Mouse (Mus musculus): ENCODE results near the gene Psmc3. TPM values are rescaled to one million over a fixed set of nuclear protein-coding genes. Genes with fewer than 3 reads are reported as not detected.
A peak's percentile ranks its signal among the peaks of the same experiment; 100 is the strongest.
"Not testable (repeated sequence)": the region's sequence is repeated elsewhere in the genome, so short reads cannot be mapped to it uniquely, and the experiment has no call there.

Gene Psmc3
- polyA plus RNA-seq, 1 experiment from 2014 or later, result 316 TPM

DNA sequence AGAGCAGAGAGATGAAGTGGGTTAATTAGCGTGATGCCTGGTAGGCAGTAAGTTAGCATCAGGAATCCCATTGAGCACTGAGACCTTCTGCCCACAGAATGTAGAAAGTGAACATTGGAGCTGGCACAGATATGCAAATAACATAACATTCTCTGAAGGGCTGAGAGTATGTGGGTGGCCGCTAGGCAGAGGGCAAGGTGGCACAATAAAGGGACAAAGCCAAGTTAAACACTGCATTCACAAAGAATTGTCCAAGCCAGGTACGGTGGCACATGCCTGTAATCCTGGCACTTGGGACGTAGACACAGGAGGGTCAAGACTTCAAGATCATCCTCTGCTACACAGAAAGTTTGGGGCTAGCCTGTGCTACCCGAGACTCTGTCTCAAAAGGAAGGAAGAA is 55.4 kb downstream of the Psmc3 start:
- Histone ChIP-seq H3K9me3 (replicated peaks; ENCODE audit: control insufficient read depth, low read length) (no peaks in the 10 kb centered on the region), H3K9ac (ENCODE audit: low read depth, low read length) (no peak overlapping the region), H3K4me1 (ENCODE audit: control insufficient read depth, insufficient read depth, low read length) (peaks cover 7% of the 10 kb centered on the region), H3K36me3 (ENCODE audit: control insufficient read depth, insufficient read depth, low read length) (no peaks in the 10 kb centered on the region), H3K4me2 (no peak overlapping the region), H3K27ac (ENCODE audit: low read depth, low read length) (no peak overlapping the region), H3K4me3 (ENCODE audit: low read depth, low read length) (no peak overlapping the region), H3K27me3 (ENCODE audit: control insufficient read depth, insufficient read depth, low read length) (no peaks in the 10 kb centered on the region)
- no peak for ATAC-seq (replicated peaks; ENCODE audit: insufficient number of reproducible peaks, low FRiP score, low TSS enrichment)
- WGBS (ENCODE audit: insufficient replicate concordance), result 81% methylated on average over 5 of the region's 5 CpGs

DNA sequence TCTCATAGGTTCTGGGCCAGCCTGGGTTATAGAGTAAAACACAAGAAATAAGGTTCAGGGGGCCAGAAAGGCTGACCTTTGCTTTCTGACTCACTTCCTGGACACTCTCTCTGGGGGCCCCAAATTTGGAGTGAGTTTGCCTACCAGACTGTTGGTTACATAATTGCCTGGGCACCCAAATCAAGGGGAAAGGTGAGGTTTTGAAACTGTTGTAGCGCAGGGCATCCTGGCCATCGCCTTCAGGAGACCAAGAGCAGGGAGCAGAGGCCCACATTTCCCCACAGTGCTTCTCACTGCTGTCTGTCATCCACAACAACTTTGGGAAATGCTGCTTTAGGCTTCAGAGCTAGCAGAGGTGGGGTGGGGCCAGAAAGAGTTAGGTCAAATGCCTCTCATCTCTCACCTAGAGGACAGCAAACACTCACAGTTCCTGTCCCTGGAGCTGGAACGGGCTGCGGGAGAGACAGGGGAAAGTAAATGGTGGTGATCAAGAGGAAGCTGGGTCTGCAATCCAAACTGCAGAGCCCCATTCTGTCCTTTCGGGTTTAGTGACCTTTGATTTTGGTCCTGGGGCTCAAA is 56.1 kb downstream of the Psmc3 start:
- no peak for ATAC-seq (replicated peaks; ENCODE audit: insufficient number of reproducible peaks, low FRiP score, low TSS enrichment)
- Histone ChIP-seq H3K27me3 (ENCODE audit: control insufficient read depth, insufficient read depth, low read length) (no peaks in the 10 kb centered on the region), H3K27ac (ENCODE audit: low read depth, low read length) (no peak overlapping the region), H3K4me2 (no peak overlapping the region), H3K9ac (ENCODE audit: low read depth, low read length) (no peak overlapping the region), H3K36me3 (ENCODE audit: control insufficient read depth, insufficient read depth, low read length) (no peaks in the 10 kb centered on the region), H3K4me3 (ENCODE audit: low read depth, low read length) (no peak overlapping the region), H3K9me3 (replicated peaks; ENCODE audit: control insufficient read depth, low read length) (no peaks in the 10 kb centered on the region), H3K4me1 (ENCODE audit: control insufficient read depth, insufficient read depth, low read length) (peaks cover 7% of the 10 kb centered on the region)
- WGBS (ENCODE audit: insufficient replicate concordance), result 88% methylated on average over 5 of the region's 5 CpGs

DNA sequence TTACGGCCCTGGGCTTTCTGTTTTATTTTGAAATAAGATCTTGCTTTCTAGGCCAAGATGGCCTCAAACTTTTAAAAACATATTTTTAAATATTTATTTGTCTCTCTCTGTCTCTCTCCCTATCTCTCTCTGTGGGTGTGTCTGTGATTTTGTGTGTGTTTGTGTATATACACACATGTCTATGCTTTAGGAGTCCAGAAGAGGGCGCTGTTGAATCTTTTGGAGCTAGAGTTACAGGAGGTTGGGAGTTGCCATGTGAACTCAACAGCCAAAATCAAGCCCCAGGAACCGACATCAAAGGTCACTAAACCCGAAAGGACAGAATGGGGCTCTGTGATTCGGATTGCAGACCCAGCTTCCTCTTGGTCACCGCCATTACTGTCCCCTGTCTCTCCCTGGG is 56.6 kb downstream of the Psmc3 start:
- Histone ChIP-seq H3K9ac (ENCODE audit: low read depth, low read length) (no peak overlapping the region), H3K27ac (ENCODE audit: low read depth, low read length) (no peak overlapping the region), H3K36me3 (ENCODE audit: control insufficient read depth, insufficient read depth, low read length) (no peaks in the 10 kb centered on the region), H3K9me3 (replicated peaks; ENCODE audit: control insufficient read depth, low read length) (no peaks in the 10 kb centered on the region), H3K4me1 (ENCODE audit: control insufficient read depth, insufficient read depth, low read length) (peaks cover 7% of the 10 kb centered on the region), H3K4me2 (no peak overlapping the region), H3K4me3 (ENCODE audit: low read depth, low read length) (no peak overlapping the region), H3K27me3 (ENCODE audit: control insufficient read depth, insufficient read depth, low read length) (no peaks in the 10 kb centered on the region)
- WGBS (ENCODE audit: insufficient replicate concordance), result 73% methylated on average over 6 of the region's 6 CpGs
- ATAC-seq (replicated peaks; ENCODE audit: insufficient number of reproducible peaks, low FRiP score, low TSS enrichment), result no peak

DNA sequence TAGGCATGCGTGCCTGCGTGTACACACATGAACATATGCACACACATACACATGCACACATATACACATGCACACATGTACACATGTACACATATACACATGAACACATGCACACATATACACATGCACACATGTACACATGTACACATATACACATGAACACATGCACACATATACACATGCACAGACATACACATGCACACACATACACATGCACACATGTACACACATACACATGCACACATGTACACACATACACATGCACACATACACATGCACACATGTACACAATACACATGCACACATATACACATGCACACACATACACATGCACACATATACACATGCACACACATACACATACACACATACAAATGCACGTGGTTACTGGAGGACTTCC is 58.0 kb downstream of the Psmc3 start:
- not testable (repeated sequence) for ATAC-seq (replicated peaks; ENCODE audit: insufficient number of reproducible peaks, low FRiP score, low TSS enrichment); H3K36me3 ChIP-seq (ENCODE audit: control insufficient read depth, insufficient read depth, low read length); H3K27ac ChIP-seq (ENCODE audit: low read depth, low read length); H3K4me2 ChIP-seq; H3K9me3 ChIP-seq (replicated peaks; ENCODE audit: control insufficient read depth, low read length); H3K9ac ChIP-seq (ENCODE audit: low read depth, low read length); H3K4me3 ChIP-seq (ENCODE audit: low read depth, low read length); H3K27me3 ChIP-seq (ENCODE audit: control insufficient read depth, insufficient read depth, low read length)
- WGBS (ENCODE audit: insufficient replicate concordance), result 94% methylated on average over 3 of the region's 3 CpGs
- peaks cover 15% of the 10 kb centered on the region for H3K4me1 ChIP-seq (ENCODE audit: control insufficient read depth, insufficient read depth, low read length)

DNA sequence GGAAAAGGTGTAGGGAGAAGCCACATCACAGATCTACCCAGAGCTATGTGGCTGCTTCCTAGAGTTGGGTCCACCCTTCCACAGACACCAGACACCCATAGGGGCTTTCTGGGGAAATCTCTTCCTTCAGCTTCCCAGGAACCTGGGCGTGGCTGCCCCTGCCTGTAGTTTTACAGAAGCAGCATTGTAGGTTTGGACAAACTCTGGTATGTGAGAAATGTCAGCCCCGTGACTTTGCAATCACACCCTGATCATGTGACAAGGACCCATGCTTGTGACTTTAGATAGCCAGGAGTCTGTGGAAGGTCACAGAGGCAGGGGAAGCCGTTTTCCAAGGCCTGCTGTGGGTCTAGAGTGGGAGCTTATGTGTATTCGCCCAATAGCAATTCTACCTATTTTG is 58.7 kb downstream of the Psmc3 start:
- Histone ChIP-seq H3K4me1 (ENCODE audit: control insufficient read depth, insufficient read depth, low read length) (peaks cover 21% of the 10 kb centered on the region), H3K36me3 (ENCODE audit: control insufficient read depth, insufficient read depth, low read length) (no peaks in the 10 kb centered on the region), H3K9me3 (replicated peaks; ENCODE audit: control insufficient read depth, low read length) (no peaks in the 10 kb centered on the region), H3K27ac (ENCODE audit: low read depth, low read length) (0 out of 2 replicates have a peak overlapping the region, but pooled peaks have one; percentile 29), H3K4me3 (ENCODE audit: low read depth, low read length) (no peak overlapping the region), H3K27me3 (ENCODE audit: control insufficient read depth, insufficient read depth, low read length) (no peaks in the 10 kb centered on the region), H3K4me2 (no peak overlapping the region), H3K9ac (ENCODE audit: low read depth, low read length) (no peak overlapping the region)
- WGBS (ENCODE audit: insufficient replicate concordance), result 32% methylated on average over 4 of the region's 4 CpGs
- no peak for ATAC-seq (replicated peaks; ENCODE audit: insufficient number of reproducible peaks, low FRiP score, low TSS enrichment)

DNA sequence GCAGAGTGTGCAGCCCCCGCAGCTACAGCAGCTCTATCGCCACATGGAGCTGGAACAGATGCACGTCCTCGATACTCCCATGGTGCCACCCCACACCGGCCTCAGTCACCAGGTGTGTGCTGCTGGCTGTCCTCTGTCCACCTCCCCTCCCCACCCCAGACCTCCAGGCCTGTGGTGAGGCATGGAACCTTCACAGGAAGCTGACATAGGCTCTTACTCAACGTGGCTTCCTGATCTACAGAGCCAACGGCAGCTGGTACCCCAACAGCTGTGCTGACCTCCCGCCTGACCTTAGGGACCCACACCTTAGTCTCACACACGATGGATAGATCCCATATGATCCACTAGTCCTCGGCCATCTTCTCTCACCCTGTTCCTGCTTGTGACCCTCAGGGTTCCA is 59.5 kb downstream of the Psmc3 start:
- no peak for ATAC-seq (replicated peaks; ENCODE audit: insufficient number of reproducible peaks, low FRiP score, low TSS enrichment)
- no peaks in the 10 kb centered on the region for H3K36me3 ChIP-seq (ENCODE audit: control insufficient read depth, insufficient read depth, low read length)
- no peaks in the 10 kb centered on the region for H3K27me3 ChIP-seq (ENCODE audit: control insufficient read depth, insufficient read depth, low read length)
- no peak overlapping the region for H3K4me3 ChIP-seq (ENCODE audit: low read depth, low read length)
- no peak overlapping the region for H3K27ac ChIP-seq (ENCODE audit: low read depth, low read length)
- H3K9me3 ChIP-seq (replicated peaks; ENCODE audit: control insufficient read depth, low read length), result no peaks in the 10 kb centered on the region
- 69% methylated on average over 10 of the region's 10 CpGs for WGBS (ENCODE audit: insufficient replicate concordance)
- H3K9ac ChIP-seq (ENCODE audit: low read depth, low read length), result no peak overlapping the region
- no peak overlapping the region for H3K4me2 ChIP-seq
- peaks cover 21% of the 10 kb centered on the region for H3K4me1 ChIP-seq (ENCODE audit: control insufficient read depth, insufficient read depth, low read length)

DNA sequence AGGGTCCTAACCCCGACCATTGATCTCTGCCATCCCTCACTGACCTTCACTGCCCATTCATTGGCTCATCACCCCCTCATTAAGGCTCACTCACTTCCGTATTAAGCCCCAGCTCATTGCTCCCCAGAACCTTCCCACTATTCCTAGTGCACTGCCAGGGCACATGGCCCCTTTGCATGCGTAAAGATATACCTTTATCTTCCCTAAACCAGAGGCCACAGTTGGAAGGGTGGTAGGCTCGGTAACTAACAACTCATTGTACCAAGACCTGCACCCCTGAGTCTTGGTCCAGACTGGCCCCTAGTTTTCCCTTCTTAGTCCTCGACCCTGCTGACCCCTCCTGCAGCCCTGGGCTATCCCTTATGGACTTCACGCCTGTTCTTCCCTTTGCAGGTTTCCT is 60.0 kb downstream of the Psmc3 start:
- no peaks in the 10 kb centered on the region for H3K9me3 ChIP-seq (replicated peaks; ENCODE audit: control insufficient read depth, low read length)
- WGBS (ENCODE audit: insufficient replicate concordance), result 71% methylated on average over 6 of the region's 6 CpGs
- H3K36me3 ChIP-seq (ENCODE audit: control insufficient read depth, insufficient read depth, low read length), result no peaks in the 10 kb centered on the region
- no peak overlapping the region for H3K4me2 ChIP-seq
- no peak for ATAC-seq (replicated peaks; ENCODE audit: insufficient number of reproducible peaks, low FRiP score, low TSS enrichment)
- no peak overlapping the region for H3K27ac ChIP-seq (ENCODE audit: low read depth, low read length)
- no peak overlapping the region for H3K9ac ChIP-seq (ENCODE audit: low read depth, low read length)
- H3K4me1 ChIP-seq (ENCODE audit: control insufficient read depth, insufficient read depth, low read length), result peaks cover 21% of the 10 kb centered on the region
- H3K4me3 ChIP-seq (ENCODE audit: low read depth, low read length), result no peak overlapping the region
- no peaks in the 10 kb centered on the region for H3K27me3 ChIP-seq (ENCODE audit: control insufficient read depth, insufficient read depth, low read length)

DNA sequence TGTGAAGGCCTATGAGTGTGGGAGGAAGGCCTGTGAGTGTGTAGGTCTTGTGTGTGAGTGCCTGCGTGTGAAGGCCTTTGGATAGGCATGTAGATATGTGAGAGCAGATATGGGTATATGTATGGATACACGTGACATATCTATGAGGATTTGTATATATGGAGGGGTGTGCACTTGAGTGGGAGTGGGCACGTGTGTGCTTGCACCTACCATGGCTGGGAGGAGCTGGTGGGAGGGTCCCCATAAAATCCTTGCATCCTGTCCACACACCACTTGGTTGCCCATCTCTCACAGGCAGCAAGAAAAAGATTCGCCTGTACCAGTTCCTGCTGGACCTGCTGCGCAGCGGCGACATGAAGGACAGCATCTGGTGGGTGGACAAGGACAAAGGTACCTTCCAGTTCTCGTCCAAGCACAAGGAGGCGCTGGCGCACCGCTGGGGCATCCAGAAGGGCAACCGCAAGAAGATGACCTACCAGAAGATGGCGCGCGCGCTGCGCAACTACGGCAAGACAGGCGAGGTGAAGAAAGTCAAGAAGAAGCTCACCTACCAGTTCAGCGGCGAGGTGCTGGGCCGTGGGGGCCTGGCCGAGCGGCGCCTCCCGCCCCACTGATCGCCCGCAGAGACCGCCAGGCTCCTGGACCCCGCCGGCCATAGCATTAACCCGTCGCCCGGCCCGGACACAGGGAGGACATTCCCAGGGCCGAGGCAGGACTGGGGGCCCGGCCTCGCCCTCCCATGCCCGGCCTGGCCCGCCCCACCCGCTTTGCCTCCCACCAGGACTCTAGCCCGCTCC is 61.2 kb downstream of the Psmc3 start:
- WGBS (ENCODE audit: insufficient replicate concordance), result 8% methylated on average over 42 of the region's 42 CpGs
- H3K27ac ChIP-seq (ENCODE audit: low read depth, low read length), result no peak overlapping the region
- H3K9me3 ChIP-seq (replicated peaks; ENCODE audit: control insufficient read depth, low read length), result no peaks in the 10 kb centered on the region
- H3K4me1 ChIP-seq (ENCODE audit: control insufficient read depth, insufficient read depth, low read length), result peaks cover 21% of the 10 kb centered on the region
- H3K36me3 ChIP-seq (ENCODE audit: control insufficient read depth, insufficient read depth, low read length), result no peaks in the 10 kb centered on the region
- H3K9ac ChIP-seq (ENCODE audit: low read depth, low read length), result peak overlapping the region; percentile 56
- H3K4me2 ChIP-seq, result peak overlapping the region; percentile 68
- H3K27me3 ChIP-seq (ENCODE audit: control insufficient read depth, insufficient read depth, low read length), result no peaks in the 10 kb centered on the region
- peak overlapping the region; percentile 34 for H3K4me3 ChIP-seq (ENCODE audit: low read depth, low read length)
- peak; percentile 12 for ATAC-seq (replicated peaks; ENCODE audit: insufficient number of reproducible peaks, low FRiP score, low TSS enrichment)

DNA sequence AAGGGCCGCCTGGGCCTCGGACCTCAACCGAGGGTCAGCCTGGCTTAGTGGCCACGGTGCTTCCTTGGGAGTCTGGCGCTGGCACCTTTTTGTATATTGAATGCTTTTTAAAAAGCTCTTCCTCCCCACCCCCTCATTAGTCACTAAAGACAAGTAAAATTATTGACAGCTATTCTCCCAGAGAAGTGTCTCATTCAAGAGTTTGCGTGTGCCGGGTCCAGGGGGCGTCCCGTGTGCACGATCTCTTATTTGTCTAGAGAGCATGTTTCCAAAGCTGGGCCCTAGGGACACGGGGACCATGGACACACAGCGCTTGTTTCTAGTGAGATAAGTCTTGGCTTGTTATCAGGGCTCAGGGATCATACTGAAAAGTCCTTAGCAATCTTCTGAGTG is 61.8 kb downstream of the Psmc3 start:
- 0 out of 2 replicates have a peak overlapping the region, but pooled peaks have one; percentile 11 for H3K27ac ChIP-seq (ENCODE audit: low read depth, low read length)
- 27% methylated on average over 12 of the region's 12 CpGs for WGBS (ENCODE audit: insufficient replicate concordance)
- peak overlapping the region; percentile 34 for H3K4me3 ChIP-seq (ENCODE audit: low read depth, low read length)
- H3K9me3 ChIP-seq (replicated peaks; ENCODE audit: control insufficient read depth, low read length), result no peaks in the 10 kb centered on the region
- ATAC-seq (replicated peaks; ENCODE audit: insufficient number of reproducible peaks, low FRiP score, low TSS enrichment), result no peak
- peak overlapping the region; percentile 56 for H3K9ac ChIP-seq (ENCODE audit: low read depth, low read length)
- no peaks in the 10 kb centered on the region for H3K36me3 ChIP-seq (ENCODE audit: control insufficient read depth, insufficient read depth, low read length)
- H3K4me2 ChIP-seq, result peak overlapping the region; percentile 68
- H3K27me3 ChIP-seq (ENCODE audit: control insufficient read depth, insufficient read depth, low read length), result no peaks in the 10 kb centered on the region
- peaks cover 21% of the 10 kb centered on the region for H3K4me1 ChIP-seq (ENCODE audit: control insufficient read depth, insufficient read depth, low read length)
